Mouse (Mus musculus): ENCODE data around the gene Dusp1. TPM values are rescaled to one million over a fixed set of nuclear protein-coding genes. Genes with fewer than 3 reads are reported as not detected.

Dusp1 gene
- polyA plus RNA-seq, 1 experiment = 11.6 TPM

DNA sequence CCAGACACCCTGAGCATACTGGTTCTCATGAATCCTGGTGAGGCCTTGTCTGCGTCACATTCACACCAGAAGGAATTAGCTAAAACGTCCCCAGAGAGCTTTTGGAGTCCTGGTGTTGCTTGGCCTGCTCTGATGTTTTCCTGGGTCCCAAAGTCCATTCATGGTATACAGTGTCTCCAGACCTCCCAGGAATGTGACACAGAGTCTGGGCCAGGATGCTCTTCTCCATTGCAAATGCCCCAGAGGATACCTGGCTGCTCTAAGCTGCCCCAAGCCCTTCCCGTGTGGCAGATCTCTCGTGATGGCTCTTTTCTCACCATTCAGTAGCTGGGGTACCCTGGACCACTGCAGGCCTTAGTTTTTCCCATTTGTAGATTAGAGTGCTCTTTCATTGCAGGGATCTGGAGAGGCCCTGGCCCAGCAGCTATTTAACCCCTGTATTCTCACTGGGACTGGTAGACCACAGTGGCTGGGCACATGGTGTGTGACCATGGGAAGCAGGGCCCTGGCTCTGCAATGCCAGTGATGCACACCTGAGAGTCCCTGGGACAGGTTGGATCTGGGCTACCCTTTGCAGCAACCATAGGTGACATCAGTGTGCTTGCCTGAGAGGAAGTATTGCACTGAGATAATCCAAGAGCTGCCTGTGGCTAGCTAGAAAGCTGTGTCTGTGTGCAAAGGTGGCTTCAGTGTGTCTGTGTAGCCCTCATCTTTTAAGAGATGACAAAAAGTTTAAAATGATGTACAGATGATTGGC is 7.8 kb upstream of the Dusp1 start:
- H3K27me3 ChIP-seq (ENCODE audit: control insufficient read depth, insufficient read depth, insufficient read length) = no peaks in the 10 kb centered on the region
- no peak overlapping the region for H3ac ChIP-seq (ENCODE audit: control insufficient read depth, insufficient read length)
- H3K79me2 ChIP-seq (ENCODE audit: control insufficient read depth, insufficient read depth) = peaks cover 67% of the 10 kb centered on the region
- TF ChIP-seq MYOD1 (IDR thresholded peaks at IDR 0.05; ENCODE audit: control insufficient read depth in 1 of 3, insufficient read length in 2 of 3, low read depth in 2 of 3) = no peak
- TF ChIP-seq TCF3 (IDR thresholded peaks at IDR 0.05; ENCODE audit: insufficient read length, low read depth) = no peak
- TF ChIP-seq TCF12 (IDR thresholded peaks at IDR 0.05; ENCODE audit: insufficient read depth, poor library complexity, severe bottlenecking) = no peak
- no peak for TF ChIP-seq E2F4 (IDR thresholded peaks at IDR 0.05; ENCODE audit: insufficient read depth)
- TF ChIP-seq MAX (IDR thresholded peaks at IDR 0.05; ENCODE audit: low read depth) = no peak
- no peak for TF ChIP-seq CEBPB (IDR thresholded peaks at IDR 0.05; ENCODE audit: insufficient read depth, poor library complexity, severe bottlenecking)
- no peak for TF ChIP-seq POLR2AphosphoS2 (IDR thresholded peaks at IDR 0.05; ENCODE audit: insufficient read length, low read depth)
- no peak for TF ChIP-seq POLR2A (IDR thresholded peaks at IDR 0.05; ENCODE audit: insufficient read length, low read depth)
- no peak for TF ChIP-seq SRF (IDR thresholded peaks at IDR 0.05; ENCODE audit: control insufficient read depth, insufficient read length, low read depth)
- TF ChIP-seq REST (IDR thresholded peaks at IDR 0.05; ENCODE audit: insufficient read depth, insufficient read length) = no peak
- no peak for TF ChIP-seq MYOG (IDR thresholded peaks at IDR 0.05; ENCODE audit: control insufficient read depth in 1 of 3, insufficient read depth in 1 of 3, insufficient read length in 2 of 3, low read depth in 2 of 3)
- TF ChIP-seq USF1 (IDR thresholded peaks at IDR 0.05; ENCODE audit: low read depth) = no peak
- H3K4me2 ChIP-seq (ENCODE audit: low read depth) = no peak overlapping the region
- H3K36me3 ChIP-seq (ENCODE audit: control insufficient read depth, insufficient read depth) = peaks cover 12% of the 10 kb centered on the region
- no peak overlapping the region for H3K4me3 ChIP-seq

GRCm38 (mm10) chr17:26567818-26568173 is 5.9 kb upstream of the Dusp1 start:
- Histone ChIP-seq H3K27me3 (ENCODE audit: control insufficient read depth, insufficient read depth, insufficient read length) (no peaks in the 10 kb centered on the region), H3ac (ENCODE audit: control insufficient read depth, insufficient read length) (no peak overlapping the region), H3K79me2 (ENCODE audit: control insufficient read depth, insufficient read depth) (peaks cover 65% of the 10 kb centered on the region), H3K36me3 (ENCODE audit: control insufficient read depth, insufficient read depth) (peaks cover 13% of the 10 kb centered on the region), H3K4me3 (no peak overlapping the region), H3K4me2 (ENCODE audit: low read depth) (no peak overlapping the region)
- no peak for TF ChIP-seq POLR2AphosphoS2 (IDR thresholded peaks at IDR 0.05; ENCODE audit: insufficient read length, low read depth)
- TF ChIP-seq MYOG (IDR thresholded peaks at IDR 0.05; ENCODE audit: control insufficient read depth in 1 of 3, insufficient read depth in 1 of 3, insufficient read length in 2 of 3, low read depth in 2 of 3) = peak in 2 of 3 experiments; percentile 55 to 89
- TF ChIP-seq MYOD1 (IDR thresholded peaks at IDR 0.05; ENCODE audit: control insufficient read depth in 1 of 3, insufficient read length in 2 of 3, low read depth in 2 of 3) = peak; percentile 52 to 95 (median 92)
- no peak for TF ChIP-seq USF1 (IDR thresholded peaks at IDR 0.05; ENCODE audit: low read depth)

GRCm38 (mm10) chr17:26567142-26567817 is 5.4 kb upstream of the Dusp1 start:
- peaks cover 13% of the 10 kb centered on the region for H3K36me3 ChIP-seq (ENCODE audit: control insufficient read depth, insufficient read depth)
- H3K79me2 ChIP-seq (ENCODE audit: control insufficient read depth, insufficient read depth) = peaks cover 65% of the 10 kb centered on the region
- TF ChIP-seq MYOG (IDR thresholded peaks at IDR 0.05; ENCODE audit: control insufficient read depth in 1 of 3, insufficient read depth in 1 of 3, insufficient read length in 2 of 3, low read depth in 2 of 3) = no peak
- TF ChIP-seq E2F4 (IDR thresholded peaks at IDR 0.05; ENCODE audit: insufficient read depth) = no peak
- TF ChIP-seq SRF (IDR thresholded peaks at IDR 0.05; ENCODE audit: control insufficient read depth, insufficient read length, low read depth) = no peak
- TF ChIP-seq MYOD1 (IDR thresholded peaks at IDR 0.05; ENCODE audit: control insufficient read depth in 1 of 3, insufficient read length in 2 of 3, low read depth in 2 of 3) = no peak
- no peak for TF ChIP-seq POLR2A (IDR thresholded peaks at IDR 0.05; ENCODE audit: insufficient read length, low read depth)
- TF ChIP-seq REST (IDR thresholded peaks at IDR 0.05; ENCODE audit: insufficient read depth, insufficient read length) = no peak
- TF ChIP-seq USF1 (IDR thresholded peaks at IDR 0.05; ENCODE audit: low read depth) = no peak
- TF ChIP-seq POLR2AphosphoS2 (IDR thresholded peaks at IDR 0.05; ENCODE audit: insufficient read length, low read depth) = no peak
- no peak for TF ChIP-seq MAX (IDR thresholded peaks at IDR 0.05; ENCODE audit: low read depth)
- no peak overlapping the region for H3K4me2 ChIP-seq (ENCODE audit: low read depth)
- H3K4me3 ChIP-seq = no peak overlapping the region
- no peaks in the 10 kb centered on the region for H3K27me3 ChIP-seq (ENCODE audit: control insufficient read depth, insufficient read depth, insufficient read length)
- no peak overlapping the region for H3ac ChIP-seq (ENCODE audit: control insufficient read depth, insufficient read length)

DNA sequence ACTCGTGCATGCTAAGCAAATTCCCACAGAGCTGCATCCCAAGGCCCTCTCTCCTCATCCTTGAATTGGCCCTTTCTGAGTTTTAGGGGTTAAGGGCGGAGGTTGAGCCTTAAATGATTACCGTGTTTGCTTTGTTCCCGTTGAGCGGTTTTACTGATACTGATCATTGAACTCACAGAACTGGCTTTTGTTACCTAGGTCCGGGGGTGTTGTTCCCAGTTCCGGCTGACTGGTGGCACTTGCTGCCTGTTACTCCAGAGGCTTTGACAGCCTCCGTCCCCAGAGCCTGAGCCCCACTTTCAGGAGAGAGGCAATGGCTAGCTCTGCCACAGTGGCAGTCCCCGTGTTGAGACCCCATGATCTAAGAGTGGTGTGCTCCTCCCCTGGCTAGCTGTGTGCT is 2.5 kb upstream of the Dusp1 start:
- peaks cover 54% of the 10 kb centered on the region for H3K79me2 ChIP-seq (ENCODE audit: control insufficient read depth, insufficient read depth)
- H3K36me3 ChIP-seq (ENCODE audit: control insufficient read depth, insufficient read depth) = peaks cover 12% of the 10 kb centered on the region
- TF ChIP-seq POLR2AphosphoS2 (IDR thresholded peaks at IDR 0.05; ENCODE audit: insufficient read length, low read depth) (no peak), USF1 (IDR thresholded peaks at IDR 0.05; ENCODE audit: low read depth) (no peak), TCF3 (IDR thresholded peaks at IDR 0.05; ENCODE audit: insufficient read length, low read depth) (no peak), MYOD1 (IDR thresholded peaks at IDR 0.05; ENCODE audit: control insufficient read depth in 1 of 3, insufficient read length in 2 of 3, low read depth in 2 of 3) (no peak), SRF (IDR thresholded peaks at IDR 0.05; ENCODE audit: control insufficient read depth, insufficient read length, low read depth) (no peak), POLR2A (IDR thresholded peaks at IDR 0.05; ENCODE audit: insufficient read length, low read depth) (no peak), CEBPB (IDR thresholded peaks at IDR 0.05; ENCODE audit: insufficient read depth, poor library complexity, severe bottlenecking) (no peak), E2F4 (IDR thresholded peaks at IDR 0.05; ENCODE audit: insufficient read depth) (no peak), REST (IDR thresholded peaks at IDR 0.05; ENCODE audit: insufficient read depth, insufficient read length) (no peak), MYOG (IDR thresholded peaks at IDR 0.05; ENCODE audit: control insufficient read depth in 1 of 3, insufficient read depth in 1 of 3, insufficient read length in 2 of 3, low read depth in 2 of 3) (no peak), TCF12 (IDR thresholded peaks at IDR 0.05; ENCODE audit: insufficient read depth, poor library complexity, severe bottlenecking) (no peak), MAX (IDR thresholded peaks at IDR 0.05; ENCODE audit: low read depth) (no peak)
- H3K4me2 ChIP-seq (ENCODE audit: low read depth) = no peak overlapping the region
- H3ac ChIP-seq (ENCODE audit: control insufficient read depth, insufficient read length) = no peak overlapping the region
- H3K27me3 ChIP-seq (ENCODE audit: control insufficient read depth, insufficient read depth, insufficient read length) = no peaks in the 10 kb centered on the region
- H3K4me3 ChIP-seq = no peak overlapping the region

All from myocyte (in vitro differentiated cells).